Mouse (Mus musculus) Muller cell, postnatal 12 days (primary cell): Measurements from ENCODE around the gene Ass1.
"Not testable (repeated sequence)": the region's sequence is repeated elsewhere in the genome, so short reads cannot be mapped to it uniquely, and the experiment has no call there.

Experiments used
- DNase-seq: peaks from one replicate; pipeline ENCODE4 v3.0.0-alpha.2; 2015; ENCODE audit errors: inconsistent ontology term

The Ass1 gene

GRCm38 (mm10) chr2:31530201-31530600 is 60.2 kb downstream of the Ass1 start:
- DNase-seq = no peak

GRCm38 (mm10) chr2:31537054-31537453 is 67.0 kb downstream of the Ass1 start:
- no peak for DNase-seq

DNA sequence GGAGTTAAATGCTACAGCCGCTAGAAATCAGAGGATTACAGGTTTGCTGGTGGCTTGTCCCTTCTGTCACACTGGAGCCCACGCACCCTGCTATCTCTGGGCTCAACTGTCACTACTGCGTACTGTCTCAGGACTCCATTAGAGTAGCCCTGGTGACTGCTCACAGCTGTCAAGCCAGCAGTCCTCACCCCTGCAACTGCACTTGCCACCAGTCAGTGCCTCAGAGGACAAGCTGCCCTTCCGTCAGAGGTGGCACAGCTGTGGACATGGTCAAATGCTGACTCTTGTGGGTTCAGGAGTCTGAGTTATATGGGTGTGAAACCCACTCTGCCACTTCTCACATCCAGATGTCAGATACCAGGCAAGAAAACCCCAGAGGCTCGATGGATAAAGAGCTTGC is 68.7 kb downstream of the Ass1 start:
- DNase-seq = no peak

DNA sequence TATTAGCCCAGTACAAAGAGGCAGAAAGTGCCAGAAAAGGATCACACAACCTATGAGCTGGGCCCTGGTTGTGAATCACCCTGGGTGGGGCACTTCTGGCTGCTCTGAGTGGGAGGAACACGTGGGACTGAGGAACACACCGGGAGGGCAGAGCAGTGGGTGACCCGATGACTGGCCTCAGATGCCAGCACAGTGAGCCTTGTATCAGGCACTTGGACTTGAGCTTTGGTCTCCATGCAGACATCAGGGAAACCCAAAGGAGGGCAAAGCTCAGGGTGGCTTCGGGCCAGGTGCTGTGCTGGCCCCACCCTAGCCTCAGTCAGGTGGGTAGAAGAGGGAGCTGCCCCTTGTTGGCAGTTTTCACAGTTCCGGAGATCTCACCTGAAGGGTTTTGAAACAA is 71.6 kb downstream of the Ass1 start:
- DNase-seq = no peak

- no peak for DNase-seq
Measured at GRCm38 (mm10) chr2:31547726-31548125, 77.7 kb downstream of the Ass1 start.

DNA sequence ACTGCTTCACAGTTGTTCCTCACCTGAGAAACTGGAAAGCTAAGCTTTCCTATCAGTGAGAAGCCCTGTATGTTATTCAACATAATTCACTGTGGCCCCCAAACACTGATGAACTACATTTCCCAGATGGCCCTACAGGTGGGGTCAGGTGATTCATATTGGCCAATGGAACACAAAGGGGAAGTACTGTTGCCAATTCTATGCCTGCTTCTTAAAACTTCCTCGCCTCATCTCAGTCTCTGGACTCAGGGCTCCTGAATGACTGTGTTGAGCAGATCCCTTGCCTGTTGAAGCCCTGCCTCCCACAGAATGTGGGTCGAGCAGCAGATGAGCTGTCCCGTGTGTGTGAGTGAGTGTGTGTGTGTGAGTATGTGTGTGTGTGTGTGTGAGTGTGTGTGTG is 80.5 kb downstream of the Ass1 start:
- no peak for DNase-seq

- not testable (repeated sequence) for DNase-seq
Measured at GRCm38 (mm10) chr2:31551351-31551750, 81.3 kb downstream of the Ass1 start.

DNA sequence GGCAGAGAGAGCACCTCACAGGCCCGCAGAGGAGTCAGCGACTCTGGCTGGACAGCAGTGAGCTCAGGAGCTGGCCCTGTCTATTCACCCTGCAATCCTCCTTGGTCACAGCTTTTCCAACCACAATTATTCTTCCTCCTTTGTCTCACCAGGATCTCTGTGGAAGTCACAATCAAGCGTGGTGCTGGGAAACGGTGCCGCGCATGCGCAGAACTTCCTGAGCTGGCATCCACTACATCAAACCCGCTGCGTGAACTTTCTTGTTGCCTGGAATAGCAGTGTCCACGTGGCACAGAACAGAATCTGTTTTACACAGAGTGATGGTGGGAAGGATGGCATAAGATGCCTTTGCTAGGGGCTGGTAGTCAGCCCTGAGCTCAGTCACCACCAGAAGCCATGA is 82.0 kb downstream of the Ass1 start:
- DNase-seq = no peak

DNA sequence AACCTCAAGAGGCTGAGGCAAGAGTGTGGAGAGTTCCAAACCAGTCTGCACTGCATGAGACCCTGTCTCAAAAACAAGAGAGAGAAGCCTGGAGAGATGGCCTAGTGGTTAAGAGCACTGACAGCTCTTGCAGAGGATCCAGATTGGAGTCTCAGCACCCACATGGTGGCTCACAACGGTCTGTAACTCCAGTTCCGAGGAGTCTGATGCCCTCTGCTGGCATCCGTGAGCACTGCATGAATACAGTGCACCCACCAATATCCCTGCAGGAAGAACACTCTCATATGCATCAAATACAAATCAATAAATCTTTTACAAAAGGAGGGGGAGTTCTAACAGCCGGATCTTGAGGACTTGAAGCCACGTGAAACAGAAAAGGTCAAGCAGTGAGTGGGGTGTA is 84.6 kb downstream of the Ass1 start:
- DNase-seq = no peak
